Mouse (Mus musculus) bone marrow macrophage, adult 2 months (primary cell): ENCODE measurements around the gene Eef1e1. TPM values are rescaled to one million over a fixed set of nuclear protein-coding genes. Genes with fewer than 3 reads are reported as not detected.

Experiments
- H3K27ac ChIP-seq: 2 replicates; pipeline ENCODE4 v1.5.1; 2012; ENCODE audit warnings: low read depth, low read length; ENCODE audit not compliant: insufficient read depth
- H3K4me1 ChIP-seq: 2 replicates; pipeline ENCODE4 v1.6.1; 2012; ENCODE audit warnings: low read length; ENCODE audit not compliant: control insufficient read depth, insufficient read depth
- H3K4me3 ChIP-seq: 2 replicates; pipeline ENCODE4 v1.5.1; 2012; ENCODE audit warnings: mild to moderate bottlenecking, low read length, moderate library complexity; ENCODE audit not compliant: insufficient read depth
- CTCF ChIP-seq: IDR thresholded peaks from 2 replicates; pipeline ENCODE4 v1.5.1; 2012; ENCODE audit warnings: low read depth, mild to moderate bottlenecking, low read length, moderate library complexity
- POLR2A ChIP-seq: IDR thresholded peaks from 2 replicates; pipeline ENCODE4 v1.6.1; 2012; ENCODE audit warnings: mild to moderate bottlenecking, low read depth, low read length, borderline replicate concordance
- polyA plus RNA-seq: library from polyadenylated mRNA; stranded (reverse); fragments of >200 nt; gene quantifications from 2 replicates; pipeline ENCODE4 v1.2.4, GENCODE M21; 2012; ENCODE audit not compliant: missing spikeins, insufficient read depth, insufficient read length

Eef1e1 gene
- polyA plus RNA-seq, 1 experiment = 8.9 TPM

GRCm38 (mm10) chr13:38657865-38658264, 993 bp downstream of the Eef1e1 start:
- Histone ChIP-seq H3K4me3 (peak overlapping the region; percentile 88), H3K27ac (no peak overlapping the region), H3K4me1 (peaks cover 7% of the 10 kb centered on the region; the same call in 1 of the 2 replicates)
- TF ChIP-seq CTCF (no peak), POLR2A (no peak)

GRCm38 (mm10) chr13:38650292-38650691, 8.6 kb downstream of the Eef1e1 start:
- H3K27ac ChIP-seq = no peak overlapping the region
- H3K4me1 ChIP-seq = peaks cover 4% of the 10 kb centered on the region; the same call in 1 of the 2 replicates
- TF ChIP-seq POLR2A (no peak), CTCF (no peak)
- H3K4me3 ChIP-seq = no peak overlapping the region

DNA sequence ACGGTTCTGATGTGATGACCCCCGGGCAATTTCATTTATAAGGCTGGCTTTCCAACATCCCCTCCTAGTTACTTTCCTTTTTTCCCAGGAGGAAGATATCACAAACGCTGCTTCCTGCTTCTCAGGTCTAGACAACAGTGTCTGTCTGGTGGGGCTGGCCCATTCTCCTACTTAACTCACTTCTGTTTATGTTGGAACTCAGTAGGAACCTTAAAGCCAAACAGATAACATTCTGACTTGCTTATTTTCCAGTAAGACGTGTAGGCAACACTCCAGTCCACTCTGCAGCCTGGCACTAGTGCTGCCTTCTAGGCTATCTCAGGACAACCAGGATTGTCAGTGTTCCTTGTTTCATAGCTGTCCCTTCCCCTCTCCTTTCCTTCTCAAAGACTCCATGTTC, 9.8 kb downstream of the Eef1e1 start:
- Histone ChIP-seq H3K4me1 (peaks cover 4% of the 10 kb centered on the region; the same call in 1 of the 2 replicates), H3K4me3 (no peak overlapping the region), H3K27ac (no peak overlapping the region)
- TF ChIP-seq CTCF (no peak), POLR2A (no peak)

DNA sequence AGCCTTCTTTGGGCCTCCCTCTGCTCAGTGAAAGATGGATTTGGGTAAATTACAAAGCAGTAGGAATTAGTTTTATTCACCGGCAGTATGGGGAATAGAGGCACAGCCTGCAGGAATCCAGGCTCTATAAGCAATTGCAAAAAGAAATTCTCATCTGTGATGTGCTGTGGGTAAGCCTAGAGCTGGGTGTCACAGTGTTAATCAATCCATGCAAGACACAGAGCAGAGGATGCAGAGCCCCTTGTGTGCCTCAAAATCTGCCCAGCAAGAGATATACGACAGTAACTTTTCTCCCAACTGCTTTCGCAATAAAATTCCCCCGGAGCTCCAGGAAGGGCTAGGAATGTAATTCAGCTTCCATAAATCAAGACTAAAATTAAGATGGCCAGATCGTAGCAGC, 17.4 kb downstream of the Eef1e1 start:
- Histone ChIP-seq H3K4me1 (no peaks in the 10 kb centered on the region), H3K4me3 (no peak overlapping the region), H3K27ac (no peak overlapping the region)
- TF ChIP-seq CTCF = no peak
- TF ChIP-seq POLR2A = no peak

DNA sequence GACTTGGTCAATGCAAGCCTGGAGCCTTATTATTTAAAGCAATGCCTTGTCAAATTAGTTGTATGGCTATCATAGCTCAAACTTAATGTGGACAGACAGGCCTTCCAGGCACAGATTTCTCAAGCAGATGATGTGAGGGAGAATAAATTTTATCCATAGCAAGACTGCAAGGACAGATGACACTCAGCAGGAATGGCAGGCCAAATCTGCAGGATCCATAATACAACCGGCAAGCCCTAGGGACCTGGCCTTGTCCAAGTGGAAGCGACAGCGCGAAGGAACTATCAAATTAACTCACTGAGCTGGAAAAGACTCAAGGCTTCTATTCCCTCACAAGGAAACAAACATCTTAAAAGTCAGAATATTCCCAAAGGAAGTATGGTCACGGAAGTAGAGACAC, 17.9 kb downstream of the Eef1e1 start:
- H3K27ac ChIP-seq = no peak overlapping the region
- no peak overlapping the region for H3K4me3 ChIP-seq
- no peak for TF ChIP-seq POLR2A
- no peak for TF ChIP-seq CTCF
- H3K4me1 ChIP-seq = no peaks in the 10 kb centered on the region

DNA sequence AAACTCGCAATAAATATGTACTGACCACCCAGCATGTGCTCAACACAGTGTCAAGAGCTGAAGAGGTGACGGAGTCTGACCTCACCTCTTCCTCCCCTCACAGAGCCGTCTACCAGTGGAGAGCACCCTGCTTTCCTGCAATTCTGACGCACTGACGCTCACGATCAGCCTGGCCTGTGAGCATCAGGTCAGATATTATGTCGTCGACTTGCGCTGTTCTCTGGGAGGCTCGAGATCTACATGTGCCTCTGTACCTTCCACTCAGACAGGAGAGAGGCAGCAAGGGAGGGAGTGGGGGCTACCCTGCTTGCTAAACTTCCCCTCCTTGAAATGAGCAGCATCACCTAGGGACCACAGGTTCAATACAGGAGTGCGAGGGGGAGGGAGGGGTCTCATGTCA, 20.2 kb downstream of the Eef1e1 start:
- H3K4me3 ChIP-seq = no peak overlapping the region
- H3K4me1 ChIP-seq = peaks cover 2% of the 10 kb centered on the region; the same call in 1 of the 2 replicates
- TF ChIP-seq CTCF = no peak
- TF ChIP-seq POLR2A = no peak
- H3K27ac ChIP-seq = no peak overlapping the region

DNA sequence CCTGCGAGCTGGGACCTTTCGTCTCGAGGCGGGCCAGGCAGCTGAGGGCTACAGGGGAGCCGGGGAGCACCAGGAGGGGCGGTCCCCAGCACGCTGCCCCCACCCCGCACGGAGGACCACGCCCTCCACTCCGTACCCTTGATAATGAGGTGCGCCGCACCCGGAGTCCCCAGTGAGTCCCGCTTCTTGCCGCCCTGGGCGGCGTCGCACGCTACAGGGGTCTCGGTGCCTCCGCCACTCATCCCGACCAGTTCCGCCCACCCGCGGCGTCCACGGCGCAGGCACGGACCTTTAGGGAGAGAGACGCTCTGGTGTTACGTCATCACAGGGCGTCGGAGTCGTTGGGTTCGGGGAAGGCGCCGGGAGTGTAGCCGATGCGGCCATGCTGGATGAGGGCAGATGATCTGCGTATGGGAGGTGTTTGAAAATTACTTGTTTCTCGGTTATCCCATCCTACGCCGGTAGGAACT, 24.0 kb downstream of the Eef1e1 start, which contains the start of gene Bloc1s5:
Bloc1s5 (minus strand) TSS at position 310 of the 470 bp plus-strand sequence.
- H3K4me3 ChIP-seq = peak within 1 kb of the TSS; percentile 88
- TF ChIP-seq POLR2A (no peak), CTCF (no peak)

DNA sequence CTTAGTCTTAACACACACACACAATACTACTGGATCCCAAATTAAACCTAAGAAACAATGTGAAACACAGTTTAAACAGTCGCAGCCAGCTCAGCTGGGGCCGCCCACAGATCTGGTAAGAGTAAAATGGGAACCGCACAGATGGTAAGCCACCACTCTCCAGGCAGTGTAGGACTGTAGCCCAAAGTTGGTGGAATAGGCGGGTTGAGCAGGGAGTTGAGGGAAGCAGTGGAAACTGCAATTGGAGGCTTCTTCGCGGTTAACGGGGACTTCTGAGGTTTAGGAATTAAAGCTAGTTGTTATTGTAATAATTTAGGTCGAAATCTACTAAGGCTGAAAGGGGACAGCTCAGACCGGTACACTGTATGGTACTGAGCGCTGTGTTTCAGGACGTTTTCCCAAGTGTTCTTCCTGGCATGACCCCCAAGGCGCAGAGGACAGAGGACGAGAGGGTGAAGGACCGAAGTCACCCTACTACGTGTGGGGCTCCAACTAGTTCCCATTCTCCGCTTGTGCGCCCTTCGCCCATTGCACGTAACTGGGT, 24.5 kb downstream of the Eef1e1 start:
- Histone ChIP-seq H3K4me3 (peak overlapping the region; percentile 88), H3K27ac (peak overlapping the region; percentile 9), H3K4me1 (peaks cover 2% of the 10 kb centered on the region; the same call in 1 of the 2 replicates)
- TF ChIP-seq POLR2A = no peak
- TF ChIP-seq CTCF = no peak

More for the DNA sequence above, 24.0 kb downstream of the Eef1e1 start, which contains the start of gene Bloc1s5:
- peak within 1 kb of the TSS; percentile 9 for H3K27ac ChIP-seq
- peaks cover 2% of the 10 kb centered on the region; the same call in 1 of the 2 replicates for H3K4me1 ChIP-seq

GRCm38 (mm10) chr13:38633287-38634000, 25.4 kb downstream of the Eef1e1 start:
- TF ChIP-seq CTCF = no peak
- TF ChIP-seq POLR2A = no peak
- H3K27ac ChIP-seq = no peak overlapping the region
- peaks cover 2% of the 10 kb centered on the region; the same call in 1 of the 2 replicates for H3K4me1 ChIP-seq
- H3K4me3 ChIP-seq = no peak overlapping the region

GRCm38 (mm10) chr13:38632556-38632955, 26.3 kb downstream of the Eef1e1 start:
- H3K4me1 ChIP-seq = peaks cover 2% of the 10 kb centered on the region; the same call in 1 of the 2 replicates
- TF ChIP-seq CTCF (no peak), POLR2A (no peak)
- H3K27ac ChIP-seq = no peak overlapping the region
- no peak overlapping the region for H3K4me3 ChIP-seq

DNA sequence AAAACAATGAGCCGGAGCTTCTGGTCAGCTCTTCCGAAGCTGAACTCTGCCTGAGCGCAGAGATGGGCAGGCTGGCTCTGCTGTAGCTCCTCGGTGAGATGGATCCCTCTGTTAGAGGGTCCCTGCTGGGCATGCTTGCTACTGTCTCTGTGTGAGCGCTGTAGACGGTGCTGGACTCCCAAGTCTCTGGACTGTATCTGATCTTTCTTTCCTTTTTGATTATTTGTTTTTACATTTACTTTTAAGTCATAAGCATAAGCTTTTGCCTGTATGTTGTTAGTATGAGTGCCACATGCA, 32.7 kb downstream of the Eef1e1 start:
- TF ChIP-seq CTCF = no peak
- TF ChIP-seq POLR2A = no peak
- H3K4me1 ChIP-seq = peaks cover 9% of the 10 kb centered on the region
- no peak overlapping the region for H3K4me3 ChIP-seq
- H3K27ac ChIP-seq = no peak overlapping the region
